Mouse (Mus musculus) small intestine, adult 2 months (tissue): Measurements from ENCODE around the gene Zfhx3.

Source experiments
- CTCF ChIP-seq: fragments of 200-500 bp; IDR thresholded peaks from 2 replicates; pipeline ENCODE4 v1.5.1; 2012; ENCODE audit warnings: low read depth, mild to moderate bottlenecking, control low read depth, inconsistent platforms, low read length, moderate library complexity, mixed read lengths; ENCODE audit not compliant: insufficient replicate concordance, insufficient read length; ENCODE audit errors: extremely low read depth
- POLR2A ChIP-seq: fragments of 200-500 bp; IDR thresholded peaks from 2 replicates; pipeline ENCODE4 v1.6.1; 2012; ENCODE audit warnings: low read depth, mild to moderate bottlenecking, control low read depth, inconsistent platforms, low read length, moderate library complexity

GRCm38 (mm10) chr8:108835143-108835542 lies 892.7 kb downstream of the Zfhx3 start:
- TF ChIP-seq CTCF, result no peak
- TF ChIP-seq POLR2A, result no peak
